Mouse (Mus musculus) cerebellum, adult 2 months (tissue): ENCODE data around the gene Ush1c. TPM values are rescaled to one million over a fixed set of nuclear protein-coding genes. Genes with fewer than 3 reads are reported as not detected.

ENCODE experiments used
- DNase-seq, 2 experiments: peaks; one replicate each; pipeline ENCODE4 v3.0.0; 2021
- H3K27ac ChIP-seq: fragments of 200-500 bp; 2 replicates; pipeline ENCODE4 v1.5.1; 2012; ENCODE audit warnings: low read length, control low read depth, inconsistent platforms; ENCODE audit not compliant: insufficient read depth
- H3K27me3 ChIP-seq: fragments of 200-500 bp; 2 replicates; pipeline ENCODE4 v1.6.1; 2012; ENCODE audit warnings: inconsistent platforms, mild to moderate bottlenecking, low read length, moderate library complexity; ENCODE audit not compliant: control insufficient read depth, insufficient read depth
- H3K4me1 ChIP-seq: fragments of 200-500 bp; 2 replicates; pipeline ENCODE4 v1.6.1; 2011; ENCODE audit warnings: low read length; ENCODE audit not compliant: control insufficient read depth, insufficient read depth
- H3K4me3 ChIP-seq: fragments of 200-500 bp; replicated peaks from 2 replicates; pipeline ENCODE3; 2011; ENCODE audit warnings: mild to moderate bottlenecking, low read depth, low read length, control low read depth; ENCODE audit not compliant: insufficient read depth
- CTCF ChIP-seq: fragments of 200-500 bp; IDR thresholded peaks from 2 replicates; pipeline ENCODE4 v1.5.1; 2011; ENCODE audit warnings: low read depth, mild to moderate bottlenecking, control low read depth, low read length, moderate library complexity, borderline replicate concordance; ENCODE audit not compliant: insufficient read depth
- POLR2A ChIP-seq: fragments of 200-500 bp; IDR thresholded peaks from 2 replicates; pipeline ENCODE4 v1.6.1; 2011; ENCODE audit warnings: low read length, control low read depth, borderline replicate concordance; ENCODE audit not compliant: insufficient read depth
- WGBS: fragments of 180-500 bp; shearing (Covaris S2); methylation state at CpG from one replicate; pipeline ENCODE4 v1.1.7; 2018; 5-methylcytosine and 5-hydroxymethylcytosine counted together
- polyA plus RNA-seq: library from polyadenylated mRNA; depleted of rRNA; stranded (reverse); fragments of >200 nt; gene quantifications from 2 replicates; pipeline ENCODE4 v1.2.3, GENCODE M21; 2012; rRNA removed

Gene Ush1c
- 0.13 and 0.16 TPM in 2 replicates for polyA plus RNA-seq

- peaks cover 11% of the 10 kb centered on the region; the same call in 1 of the 2 replicates for H3K4me1 ChIP-seq
- H3K27me3 ChIP-seq = no peaks in the 10 kb centered on the region
- TF ChIP-seq CTCF (no peak), POLR2A (no peak)
- H3K4me3 ChIP-seq = no peak within 1 kb of the TSS
- WGBS = 82% methylated on average over 10 of the region's 10 CpGs
- no peak within 1 kb of the TSS for H3K27ac ChIP-seq
- no peak for DNase-seq
These were observed at the start of gene Ush1c for GRCm38 (mm10) chr7:46238346-46238745. Ush1c (minus strand) TSS chr7:46238503.

GRCm38 (mm10) chr7:46287051-46287450 is 48.7 kb upstream of the Ush1c start:
- no peak for DNase-seq
- WGBS = 33% methylated on average over 8 of the region's 8 CpGs
- no peak for TF ChIP-seq POLR2A
- no peak for TF ChIP-seq CTCF

GRCm38 (mm10) chr7:46286391-46286790 is 48.1 kb upstream of the Ush1c start:
- DNase-seq = no peak
- 93% methylated on average over 4 of the region's 4 CpGs for WGBS
- H3K27ac ChIP-seq = no peak overlapping the region
- no peaks in the 10 kb centered on the region for H3K27me3 ChIP-seq
- TF ChIP-seq POLR2A = no peak
- no peak for TF ChIP-seq CTCF
- no peaks in the 10 kb centered on the region for H3K4me1 ChIP-seq
- no peak overlapping the region for H3K4me3 ChIP-seq

More at GRCm38 (mm10) chr7:46287051-46287450, 48.7 kb upstream of the Ush1c start:
- Histone ChIP-seq H3K27me3 (no peaks in the 10 kb centered on the region), H3K27ac (no peak overlapping the region), H3K4me3 (no peak overlapping the region), H3K4me1 (no peaks in the 10 kb centered on the region)

- WGBS = 79% methylated on average over 12 of the region's 12 CpGs
- no peaks in the 10 kb centered on the region for H3K27me3 ChIP-seq
- H3K27ac ChIP-seq = no peak overlapping the region
- DNase-seq = no peak
- H3K4me1 ChIP-seq = no peaks in the 10 kb centered on the region
- H3K4me3 ChIP-seq = no peak overlapping the region
- TF ChIP-seq CTCF (no peak), POLR2A (no peak)
These were observed 47.0 kb upstream of the Ush1c start for GRCm38 (mm10) chr7:46285161-46285839.

- Histone ChIP-seq H3K27ac (no peak overlapping the region), H3K27me3 (no peaks in the 10 kb centered on the region), H3K4me1 (no peaks in the 10 kb centered on the region), H3K4me3 (no peak overlapping the region)
- no peak for DNase-seq
- WGBS = 60% methylated on average over 10 of the region's 10 CpGs
- no peak for TF ChIP-seq POLR2A
- TF ChIP-seq CTCF = no peak
These were observed 45.4 kb upstream of the Ush1c start for GRCm38 (mm10) chr7:46283681-46284080.

GRCm38 (mm10) chr7:46282276-46282675 is 44.0 kb upstream of the Ush1c start:
- WGBS = 77% methylated on average over 7 of the region's 7 CpGs
- Histone ChIP-seq H3K27me3 (no peaks in the 10 kb centered on the region), H3K27ac (no peak overlapping the region), H3K4me3 (no peak overlapping the region), H3K4me1 (no peaks in the 10 kb centered on the region)
- DNase-seq = no peak
- TF ChIP-seq CTCF = no peak

- Histone ChIP-seq H3K4me1 (no peaks in the 10 kb centered on the region), H3K27me3 (no peaks in the 10 kb centered on the region), H3K27ac (no peak overlapping the region), H3K4me3 (no peak overlapping the region)
- TF ChIP-seq POLR2A = no peak
- TF ChIP-seq CTCF = no peak
- no peak for DNase-seq
These were observed 42.6 kb upstream of the Ush1c start for GRCm38 (mm10) chr7:46280896-46281295.

GRCm38 (mm10) chr7:46279946-46280345 is 41.6 kb upstream of the Ush1c start:
- H3K4me1 ChIP-seq = no peaks in the 10 kb centered on the region
- DNase-seq = peak; percentile 55 to 61
- TF ChIP-seq POLR2A = no peak
- TF ChIP-seq CTCF = peak; percentile 74
- no peak overlapping the region for H3K27ac ChIP-seq
- WGBS = 8% methylated on average over 6 of the region's 6 CpGs
- no peaks in the 10 kb centered on the region for H3K27me3 ChIP-seq
- no peak overlapping the region for H3K4me3 ChIP-seq
